Mouse (Mus musculus) olfactory bulb, adult 2 months (tissue): ENCODE data around the gene Kmt2b.

ENCODE experiments used
- CTCF ChIP-seq: fragments of 200-500 bp; IDR thresholded peaks from 2 replicates; pipeline ENCODE4 v1.5.1; 2012; ENCODE audit warnings: low read depth, mild to moderate bottlenecking, low read length, moderate library complexity; ENCODE audit not compliant: insufficient read depth
- POLR2A ChIP-seq: fragments of 200-500 bp; IDR thresholded peaks from 2 replicates; pipeline ENCODE4 v1.6.1; 2012; ENCODE audit warnings: mild to moderate bottlenecking, low read depth, low read length, moderate library complexity; ENCODE audit not compliant: insufficient read depth

- TF ChIP-seq CTCF (no peak), POLR2A (no peak)
Measured at GRCm38 (mm10) chr7:30558656-30559442, 29.7 kb downstream of the Kmt2b start.
